Mouse (Mus musculus): ENCODE data around the gene Irf2bp2. TPM values are rescaled to one million over a fixed set of nuclear protein-coding genes. Genes with fewer than 3 reads are reported as not detected.
A peak's percentile ranks its signal among the peaks of the same experiment; 100 is the strongest.

The Irf2bp2 gene
- total and polyA plus RNA-seq, 2 experiments from 2014 or later = 10.2 to 91.5 TPM

GRCm38 (mm10) chr8:126576919-126577318 lies 16.9 kb downstream of the Irf2bp2 start:
- TF ChIP-seq CTCF (IDR thresholded peaks at IDR 0.05; ENCODE audit: low read depth) = 0 out of 2 replicates have a peak, but pooled peaks have one; percentile 12
- DNase-seq (ENCODE audit: low spot score) = no peak
- H3K9me3 ChIP-seq (ENCODE audit: low read length) = no peaks in the 10 kb centered on the region
- ATAC-seq = no peak
- no peaks in the 10 kb centered on the region for H3K4me1 ChIP-seq (ENCODE audit: insufficient read depth, low read length)
- WGBS = 88% methylated on average over 8 of the region's 8 CpGs
- no peaks in the 10 kb centered on the region for H3K27me3 ChIP-seq (ENCODE audit: insufficient read depth, low read length)
- no peak overlapping the region for H3K9ac ChIP-seq (replicated peaks; ENCODE audit: low read length)
- no peak overlapping the region for H3K4me2 ChIP-seq (ENCODE audit: low read depth, low read length)
- no peaks in the 10 kb centered on the region for H3K36me3 ChIP-seq (ENCODE audit: insufficient read depth, low read length)
- H3K27ac ChIP-seq = no peak overlapping the region
- H3K4me3 ChIP-seq (ENCODE audit: low read length) = no peak overlapping the region

GRCm38 (mm10) chr8:126576086-126576485 lies 17.7 kb downstream of the Irf2bp2 start:
- ATAC-seq = no peak
- H3K9me3 ChIP-seq (ENCODE audit: low read length) = no peaks in the 10 kb centered on the region
- no peaks in the 10 kb centered on the region for H3K36me3 ChIP-seq (ENCODE audit: insufficient read depth, low read length)
- H3K4me3 ChIP-seq (ENCODE audit: low read length) = no peak overlapping the region
- no peaks in the 10 kb centered on the region for H3K27me3 ChIP-seq (ENCODE audit: insufficient read depth, low read length)
- H3K27ac ChIP-seq = no peak overlapping the region
- H3K4me1 ChIP-seq (ENCODE audit: insufficient read depth, low read length) = no peaks in the 10 kb centered on the region
- DNase-seq (ENCODE audit: low spot score) = no peak
- H3K9ac ChIP-seq (replicated peaks; ENCODE audit: low read length) = no peak overlapping the region
- no peak for TF ChIP-seq CTCF (IDR thresholded peaks at IDR 0.05; ENCODE audit: low read depth)
- no peak overlapping the region for H3K4me2 ChIP-seq (ENCODE audit: low read depth, low read length)

- no peak overlapping the region for H3K27ac ChIP-seq
- 85% methylated on average over 16 of the region's 16 CpGs for WGBS
- no peak for TF ChIP-seq CTCF (IDR thresholded peaks at IDR 0.05; ENCODE audit: low read depth)
- ATAC-seq = no peak
- no peak for DNase-seq (ENCODE audit: low spot score)
- no peak overlapping the region for H3K9ac ChIP-seq (replicated peaks; ENCODE audit: low read length)
- no peak overlapping the region for H3K4me2 ChIP-seq (ENCODE audit: low read depth, low read length)
- H3K4me3 ChIP-seq (ENCODE audit: low read length) = no peak overlapping the region
- H3K36me3 ChIP-seq (ENCODE audit: insufficient read depth, low read length) = no peaks in the 10 kb centered on the region
- H3K9me3 ChIP-seq (ENCODE audit: low read length) = no peaks in the 10 kb centered on the region
- no peaks in the 10 kb centered on the region for H3K27me3 ChIP-seq (ENCODE audit: insufficient read depth, low read length)
- no peaks in the 10 kb centered on the region for H3K4me1 ChIP-seq (ENCODE audit: insufficient read depth, low read length)
These were observed 18.7 kb downstream of the Irf2bp2 start for GRCm38 (mm10) chr8:126574882-126575637.

GRCm38 (mm10) chr8:126573878-126574277 lies 19.9 kb downstream of the Irf2bp2 start:
- Histone ChIP-seq H3K4me3 (ENCODE audit: low read length) (no peak overlapping the region), H3K9me3 (ENCODE audit: low read length) (no peaks in the 10 kb centered on the region), H3K4me2 (ENCODE audit: low read depth, low read length) (no peak overlapping the region), H3K27ac (no peak overlapping the region), H3K36me3 (ENCODE audit: insufficient read depth, low read length) (no peaks in the 10 kb centered on the region), H3K9ac (replicated peaks; ENCODE audit: low read length) (no peak overlapping the region), H3K4me1 (ENCODE audit: insufficient read depth, low read length) (no peaks in the 10 kb centered on the region), H3K27me3 (ENCODE audit: insufficient read depth, low read length) (no peaks in the 10 kb centered on the region)
- no peak for ATAC-seq
- no peak for TF ChIP-seq CTCF (IDR thresholded peaks at IDR 0.05; ENCODE audit: low read depth)
- DNase-seq (ENCODE audit: low spot score) = no peak
- WGBS = 92% methylated on average over 4 of the region's 4 CpGs

GRCm38 (mm10) chr8:126573079-126573694 lies 20.6 kb downstream of the Irf2bp2 start:
- no peak overlapping the region for H3K4me2 ChIP-seq (ENCODE audit: low read depth, low read length)
- no peak for ATAC-seq
- no peaks in the 10 kb centered on the region for H3K27me3 ChIP-seq (ENCODE audit: insufficient read depth, low read length)
- WGBS = 91% methylated on average over 6 of the region's 6 CpGs
- no peak overlapping the region for H3K27ac ChIP-seq
- no peaks in the 10 kb centered on the region for H3K9me3 ChIP-seq (ENCODE audit: low read length)
- no peak overlapping the region for H3K4me3 ChIP-seq (ENCODE audit: low read length)
- no peaks in the 10 kb centered on the region for H3K36me3 ChIP-seq (ENCODE audit: insufficient read depth, low read length)
- H3K4me1 ChIP-seq (ENCODE audit: insufficient read depth, low read length) = no peaks in the 10 kb centered on the region
- no peak for TF ChIP-seq CTCF (IDR thresholded peaks at IDR 0.05; ENCODE audit: low read depth)
- DNase-seq (ENCODE audit: low spot score) = no peak
- H3K9ac ChIP-seq (replicated peaks; ENCODE audit: low read length) = no peak overlapping the region

GRCm38 (mm10) chr8:126571065-126571660 lies 22.6 kb downstream of the Irf2bp2 start:
- no peak for ATAC-seq
- peaks cover 4% of the 10 kb centered on the region; the same call in 1 of the 2 replicates for H3K4me1 ChIP-seq (ENCODE audit: insufficient read depth, low read length)
- TF ChIP-seq CTCF (IDR thresholded peaks at IDR 0.05; ENCODE audit: low read depth) = no peak

More at GRCm38 (mm10) chr8:126571065-126571660, 22.6 kb downstream of the Irf2bp2 start:
- 83% methylated on average over 15 of the region's 15 CpGs for WGBS
- H3K4me3 ChIP-seq (ENCODE audit: low read length) = no peak overlapping the region
- no peaks in the 10 kb centered on the region for H3K9me3 ChIP-seq (ENCODE audit: low read length)
- no peaks in the 10 kb centered on the region for H3K27me3 ChIP-seq (ENCODE audit: insufficient read depth, low read length)
- DNase-seq (ENCODE audit: low spot score) = no peak
- no peak overlapping the region for H3K4me2 ChIP-seq (ENCODE audit: low read depth, low read length)
- H3K27ac ChIP-seq = no peak overlapping the region
- H3K9ac ChIP-seq (replicated peaks; ENCODE audit: low read length) = no peak overlapping the region
- no peaks in the 10 kb centered on the region for H3K36me3 ChIP-seq (ENCODE audit: insufficient read depth, low read length)
